Mouse (Mus musculus) CH12.LX (cell line): ENCODE results near the gene H2-Oa.

ENCODE experiments used
- CTCF ChIP-seq, 2 experiments: IDR thresholded peaks in 1 of 2; conservative IDR thresholded peaks in 1 of 2; 2 replicates each; pipeline ENCODE4 v1.5.1; 2011 to 2012; ENCODE audit warnings: low read depth in 2 of 2, low read length in 2 of 2, improper control_type of control experiment in 1 of 2, inconsistent platforms in 1 of 2, mild to moderate bottlenecking in 1 of 2, moderate library complexity in 1 of 2
- HCFC1 ChIP-seq: IDR thresholded peaks from 2 replicates; pipeline ENCODE4 v1.6.1; 2012; ENCODE audit warnings: low read depth, mild to moderate bottlenecking, inconsistent platforms, low read length, improper control_type of control experiment
- KAT2A ChIP-seq: IDR thresholded peaks from 2 replicates; pipeline ENCODE4 v1.6.1; 2012; ENCODE audit warnings: low read length, improper control_type of control experiment, inconsistent platforms; ENCODE audit not compliant: insufficient replicate concordance
- POLR2A ChIP-seq: IDR thresholded peaks from 2 replicates; pipeline ENCODE4 v1.6.1; 2011; ENCODE audit warnings: low read depth, mild to moderate bottlenecking, improper control_type of control experiment, low read length
- UBTF ChIP-seq: IDR thresholded peaks from 2 replicates; pipeline ENCODE4 v1.6.1; 2012; ENCODE audit warnings: low read depth, mild to moderate bottlenecking, inconsistent platforms, low read length, improper control_type of control experiment, moderate library complexity

DNA sequence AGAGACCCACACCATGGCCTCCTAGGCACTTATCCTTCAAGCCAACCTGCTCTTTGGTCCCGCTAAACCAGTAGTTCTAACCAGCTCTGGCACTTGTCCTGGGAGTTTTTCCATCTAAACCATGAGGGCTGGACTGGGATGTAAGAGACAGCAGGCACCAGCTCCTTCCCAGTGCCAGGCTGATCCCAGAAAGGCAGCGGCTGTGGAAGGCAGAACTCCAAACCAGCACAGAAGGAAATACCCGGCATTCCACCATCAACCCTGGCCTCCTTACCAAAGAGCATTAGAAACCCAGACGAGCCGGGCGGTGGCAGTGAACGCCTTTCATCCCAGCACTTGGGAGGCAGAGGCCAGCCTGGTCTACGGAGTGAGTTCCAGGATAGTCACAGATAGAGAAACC is 18.2 kb downstream of the H2-Oa start:
- no peak for TF ChIP-seq POLR2A
- no peak for TF ChIP-seq CTCF (conservative IDR thresholded peaks at IDR 0.05 in 1 of 2, IDR thresholded peaks at IDR 0.05 in 1 of 2; ENCODE audit: low read depth in 2 of 2, low read length in 2 of 2)
- no peak for TF ChIP-seq HCFC1
- TF ChIP-seq KAT2A, result no peak
- TF ChIP-seq UBTF, result no peak
